ENCODE assay signal across 9 mouse cellular contexts in genomic region chr16:52060100-52060719, GRCm38 (mm10). TPM values are rescaled to one million over a fixed set of nuclear protein-coding genes. Genes with fewer than 3 reads are reported as not detected.
DNase-seq lines count a peak whose midpoint lies in the region; ATAC-seq and TF ChIP-seq lines count a peak whose summit lies in the region.
"Had no signal": no experiment of that assay in that cellular context is flagged by ENCODE, and none has a peak within 500 bp of the region (broad histone marks: within the 10 kb centered on the region; RNA-seq: fewer than 3 reads in every experiment).

No protein-coding gene starts in this region.

- H3K36me3 ChIP-seq in stomach, embryonic 15.5 days: no peaks in the 10 kb centered on the region
- H3K36me3 ChIP-seq: limb, embryonic 13.5 days had no signal

- no peak for TF ChIP-seq CTCF in layer of hippocampus, adult 2 months (conservative IDR thresholded peaks at IDR 0.05)
- no peak for TF ChIP-seq CTCF in cortical plate, adult 2 months (IDR thresholded peaks at IDR 0.05; ENCODE audit: extremely low read depth, insufficient read depth, low read length)

- ATAC-seq in inflammation-experienced regulatory T-cells, adult 6 months: peak; percentile 46
- ATAC-seq in stomach, embryonic 15.5 days (ENCODE audit: insufficient read depth, low FRiP score, low read depth): 0 out of 2 replicates have a peak, but pooled peaks have one; percentile 57

- H3K27me3 ChIP-seq in stomach, embryonic 15.5 days (replicated peaks): no peaks in the 10 kb centered on the region
- H3K27me3 ChIP-seq: limb, embryonic 13.5 days had no signal

- peak overlapping the region; percentile 64 for H3K27ac ChIP-seq in layer of hippocampus, adult 2 months
- peak overlapping the region; percentile 44; the same call in 1 of the 2 replicates for H3K27ac ChIP-seq in cortical plate, adult 2 months (ENCODE audit: insufficient read depth, low read length)
- H3K27ac ChIP-seq in stomach, embryonic 15.5 days: 0 out of 2 replicates have a peak overlapping the region, but pooled peaks have one; percentile 17
- H3K27ac ChIP-seq: limb, embryonic 13.5 days had no signal

- TF ChIP-seq POLR2A in cortical plate, adult 2 months (IDR thresholded peaks at IDR 0.05; ENCODE audit: extremely low read depth, insufficient read depth, low read length): no peak

- 56% methylated on average over 17 of the region's 17 CpGs for WGBS in stomach, embryonic 15.5 days

- H3K4me2 ChIP-seq in stomach, embryonic 15.5 days: no peak overlapping the region
- H3K4me2 ChIP-seq: limb, embryonic 13.5 days had no signal

- peak; percentile 18 to 35 for DNase-seq in layer of hippocampus, adult 2 months (ENCODE audit: low spot score in 2 of 2)
- no peak for DNase-seq in layer of hippocampus, postnatal 25 days (ENCODE audit: extremely low spot score in 1 of 2, low spot score in 1 of 2)
- DNase-seq in lung, postnatal 36 days: peak; percentile 80
- DNase-seq in Muller cell, postnatal 12 days (ENCODE audit: inconsistent ontology term): no peak
- DNase-seq in gastrocnemius, adult 8-10 months (ENCODE audit: low spot score in 2 of 2): no peak

- H3K4me3 ChIP-seq in layer of hippocampus, adult 2 months: peak overlapping the region; percentile 8
- H3K4me3 ChIP-seq in cortical plate, adult 2 months (ENCODE audit: insufficient read depth, low read length): no peak overlapping the region
- H3K4me3 ChIP-seq in stomach, embryonic 15.5 days (replicated peaks): no peak overlapping the region
- H3K4me3 ChIP-seq: limb, embryonic 13.5 days had no signal

- H3K9me3 ChIP-seq in stomach, embryonic 15.5 days: no peaks in the 10 kb centered on the region
- H3K9me3 ChIP-seq: limb, embryonic 13.5 days had no signal

- H3K4me1 ChIP-seq in cortical plate, adult 2 months (ENCODE audit: control insufficient read depth, insufficient read depth, low read length): peaks cover 6% of the 10 kb centered on the region; the same call in 1 of the 2 replicates
- H3K4me1 ChIP-seq in stomach, embryonic 15.5 days: peaks cover 14% of the 10 kb centered on the region

- H3K9ac ChIP-seq in stomach, embryonic 15.5 days: no peak overlapping the region
- H3K9ac ChIP-seq: limb, embryonic 13.5 days had no signal

RNA-seq across cellular contexts. Expression of gene Cblb, which starts 29.2 kb away (rescaled TPM):
- 10 to 100 TPM; 38.6 to 40.0 TPM for total RNA-seq in layer of hippocampus, adult 2 months (2021)
- total RNA-seq in layer of hippocampus, postnatal 25 days (2021): 10 to 100 TPM; 37.2 to 39.9 TPM
- 12.2 and 14.1 TPM in 2 replicates for polyA plus RNA-seq in cortical plate, adult 2 months (2012; rRNA removed)
- 10 to 100 TPM; 40.7 to 50.0 (median 46.0) TPM for polyA plus RNA-seq in inflammation-experienced regulatory T-cells, adult 6 months (2017; shearing (Covaris generic))
- 8.1 and 10.6 TPM in 2 replicates for polyA plus RNA-seq in stomach, embryonic 15.5 days (2015; fragmentation: Nextera tagmentation; extraction: Ambion mirVana)
- total RNA-seq in gastrocnemius, adult 8-10 months (2022): 10 to 100 TPM; 10.3 to 16.6 (median 13.4) TPM

Comparison
In these comparisons a context has a peak if more than half of its experiments do, and no peak if none do; other contexts are left out.
1. DNase-seq: peak in layer of hippocampus, adult 2 months (2 of 2) and lung, postnatal 36 days (single experiment); none in layer of hippocampus, postnatal 25 days (0 of 2), Muller cell, postnatal 12 days (single experiment) and gastrocnemius, adult 8-10 months (0 of 2).
2. Peak in every context shown above with its lines, with median percentiles within 50 percentile points of each other: H3K27ac ChIP-seq.